Mouse (Mus musculus) heart, postnatal 0 days (tissue): ENCODE results near the gene Ublcp1. TPM values are rescaled to one million over a fixed set of nuclear protein-coding genes. Genes with fewer than 3 reads are reported as not detected.

Source experiments
- ATAC-seq: fragments of 200-750 bp; cut with Nextera tagmentation; 2 replicates; pipeline ENCODE4 v1.8.0; 2017; ENCODE audit warnings: low read depth, moderate number of reproducible peaks, moderate library complexity; ENCODE audit not compliant: insufficient read depth
- DNase-seq: peaks from one replicate; pipeline ENCODE4 v3.0.0-alpha.2; 2016; ENCODE audit warnings: low spot score
- H3K27ac ChIP-seq: fragments of 300-500 bp; sonication (generic); 2 replicates; pipeline ENCODE4 v1.5.1; 2014; ENCODE audit warnings: low read depth, mild to moderate bottlenecking
- H3K27me3 ChIP-seq: fragments of 300-500 bp; sonication (generic); 2 replicates; pipeline ENCODE4 v1.6.1; 2014; ENCODE audit warnings: low read length, mixed read lengths; ENCODE audit not compliant: control insufficient read depth, insufficient read depth
- H3K36me3 ChIP-seq: fragments of 300-500 bp; sonication (generic); replicated peaks from 2 replicates; pipeline ENCODE4 v1.6.1; 2014; ENCODE audit warnings: low read length, mixed read lengths; ENCODE audit not compliant: control insufficient read depth, insufficient read depth
- H3K4me1 ChIP-seq: fragments of 300-500 bp; sonication (generic); 2 replicates; pipeline ENCODE4 v1.6.1; 2014; ENCODE audit warnings: antibody characterized with exemption; ENCODE audit not compliant: control insufficient read depth, insufficient read depth
- H3K4me2 ChIP-seq: fragments of 300-500 bp; sonication (generic); 2 replicates; pipeline ENCODE4 v1.6.1; 2014; ENCODE audit warnings: low read depth, mild to moderate bottlenecking, low read length, moderate library complexity
- H3K4me3 ChIP-seq: fragments of 300-500 bp; sonication (generic); 2 replicates; pipeline ENCODE4 v1.5.1; 2014; ENCODE audit warnings: low read depth, low read length
- H3K9ac ChIP-seq: fragments of 300-500 bp; sonication (generic); replicated peaks from 2 replicates; pipeline ENCODE4 v1.6.1; 2014; ENCODE audit warnings: low read depth, low read length, mixed read lengths
- H3K9me3 ChIP-seq: fragments of 300-500 bp; sonication (generic); replicated peaks from 2 replicates; pipeline ENCODE4 v1.6.1; 2016; ENCODE audit warnings: low read length; ENCODE audit not compliant: control insufficient read depth
- CTCF ChIP-seq: IDR thresholded peaks from 2 replicates; pipeline ENCODE4 v1.5.1; 2016; ENCODE audit warnings: antibody characterized with exemption, control low read depth, low read depth
- EP300 ChIP-seq: IDR thresholded peaks from 2 replicates; pipeline ENCODE4 v1.6.1; 2016; ENCODE audit warnings: antibody characterized with exemption, low read depth
- WGBS: fragments of 180-500 bp; shearing (Covaris S2); extraction: QIAGEN DNeasy Blood & Tissue Kit; methylation state at CpG from one replicate; pipeline ENCODE4 v1.1.7; 2014; 5-methylcytosine and 5-hydroxymethylcytosine counted together
- polyA plus RNA-seq: library from polyadenylated mRNA; unstranded; fragments of >200 nt; fragmentation: Nextera tagmentation; extraction: Ambion mirVana; gene quantifications from 2 replicates; pipeline ENCODE4 v1.2.1, GENCODE M21; 2015
- total RNA-seq: library from RNA; depleted of rRNA; stranded (reverse); fragments of >200 nt; gene quantifications from 2 replicates; pipeline ENCODE4 v1.2.3, GENCODE M21; 2014; ENCODE audit warnings: low replicate concordance

Gene Ublcp1
- total and polyA plus RNA-seq, 2 experiments from 2014 or later, result 16.2 to 45.0 TPM

- ATAC-seq, result no peak
- no peaks in the 10 kb centered on the region for H3K9me3 ChIP-seq
- peaks cover 10% of the 10 kb centered on the region; the same call in 1 of the 2 replicates for H3K4me1 ChIP-seq
- H3K27me3 ChIP-seq, result no peaks in the 10 kb centered on the region
- no peak for DNase-seq
- no peak overlapping the region for H3K4me2 ChIP-seq
- no peak overlapping the region for H3K9ac ChIP-seq
- H3K27ac ChIP-seq, result no peak overlapping the region
- no peak overlapping the region for H3K4me3 ChIP-seq
- TF ChIP-seq CTCF (no peak), EP300 (no peak)
- 30% methylated on average over 4 of the region's 4 CpGs for WGBS
- H3K36me3 ChIP-seq, result no peaks in the 10 kb centered on the region
These were observed 38.6 kb upstream of the Ublcp1 start for GRCm38 (mm10) chr11:44508876-44509275.

GRCm38 (mm10) chr11:44504761-44505160 is 34.5 kb upstream of the Ublcp1 start:
- H3K27me3 ChIP-seq, result no peaks in the 10 kb centered on the region
- no peak overlapping the region for H3K4me2 ChIP-seq
- no peak overlapping the region for H3K9ac ChIP-seq
- peaks cover 10% of the 10 kb centered on the region; the same call in 1 of the 2 replicates for H3K4me1 ChIP-seq
- 80% methylated on average over 3 of the region's 3 CpGs for WGBS
- no peak overlapping the region for H3K27ac ChIP-seq
- H3K4me3 ChIP-seq, result no peak overlapping the region
- H3K36me3 ChIP-seq, result no peaks in the 10 kb centered on the region
- ATAC-seq, result no peak
- TF ChIP-seq EP300 (no peak), CTCF (no peak)
- no peaks in the 10 kb centered on the region for H3K9me3 ChIP-seq
- DNase-seq, result no peak

- Histone ChIP-seq H3K27me3 (no peaks in the 10 kb centered on the region), H3K4me3 (no peak overlapping the region), H3K4me1 (peaks cover 8% of the 10 kb centered on the region; the same call in 1 of the 2 replicates), H3K9me3 (no peaks in the 10 kb centered on the region), H3K36me3 (no peaks in the 10 kb centered on the region), H3K9ac (no peak overlapping the region), H3K27ac (no peak overlapping the region), H3K4me2 (no peak overlapping the region)
- 82% methylated on average over 7 of the region's 7 CpGs for WGBS
- ATAC-seq (no peak), DNase-seq (no peak)
- TF ChIP-seq CTCF (no peak), EP300 (no peak)
These were observed 33.8 kb upstream of the Ublcp1 start for GRCm38 (mm10) chr11:44504146-44504545.

- H3K36me3 ChIP-seq, result no peaks in the 10 kb centered on the region
- no peaks in the 10 kb centered on the region for H3K4me1 ChIP-seq
- WGBS, result 37% methylated on average over 5 of the region's 5 CpGs
- no peaks in the 10 kb centered on the region for H3K9me3 ChIP-seq
- no peak overlapping the region for H3K27ac ChIP-seq
- TF ChIP-seq CTCF (no peak), EP300 (no peak)
- no peak overlapping the region for H3K4me2 ChIP-seq
- ATAC-seq (no peak), DNase-seq (no peak)
- no peaks in the 10 kb centered on the region for H3K27me3 ChIP-seq
- H3K4me3 ChIP-seq, result no peak overlapping the region
- no peak overlapping the region for H3K9ac ChIP-seq
These were observed 32.6 kb upstream of the Ublcp1 start for GRCm38 (mm10) chr11:44502931-44503330.

GRCm38 (mm10) chr11:44501477-44501876 is 31.2 kb upstream of the Ublcp1 start:
- H3K4me1 ChIP-seq, result no peaks in the 10 kb centered on the region
- H3K27ac ChIP-seq, result no peak overlapping the region
- TF ChIP-seq EP300, result no peak
- no peak for TF ChIP-seq CTCF
- H3K36me3 ChIP-seq, result no peaks in the 10 kb centered on the region
- no peak overlapping the region for H3K9ac ChIP-seq
- no peaks in the 10 kb centered on the region for H3K27me3 ChIP-seq
- no peak overlapping the region for H3K4me3 ChIP-seq
- H3K9me3 ChIP-seq, result no peaks in the 10 kb centered on the region
- WGBS, result 78% methylated on average over 2 of the region's 2 CpGs
- ATAC-seq (no peak), DNase-seq (no peak)
- no peak overlapping the region for H3K4me2 ChIP-seq

GRCm38 (mm10) chr11:44500966-44501365 is 30.7 kb upstream of the Ublcp1 start:
- Histone ChIP-seq H3K9ac (no peak overlapping the region), H3K4me3 (no peak overlapping the region), H3K27ac (no peak overlapping the region), H3K27me3 (no peaks in the 10 kb centered on the region), H3K4me2 (no peak overlapping the region), H3K9me3 (no peaks in the 10 kb centered on the region), H3K4me1 (no peaks in the 10 kb centered on the region), H3K36me3 (no peaks in the 10 kb centered on the region)
- no peak for DNase-seq
- ATAC-seq, result no peak
- TF ChIP-seq CTCF, result no peak
- no peak for TF ChIP-seq EP300
- WGBS, result 67% methylated on average over 7 of the region's 7 CpGs
